Comparison of ENCODE assay signal across 23 mouse cellular contexts in the genomic region with DNA sequence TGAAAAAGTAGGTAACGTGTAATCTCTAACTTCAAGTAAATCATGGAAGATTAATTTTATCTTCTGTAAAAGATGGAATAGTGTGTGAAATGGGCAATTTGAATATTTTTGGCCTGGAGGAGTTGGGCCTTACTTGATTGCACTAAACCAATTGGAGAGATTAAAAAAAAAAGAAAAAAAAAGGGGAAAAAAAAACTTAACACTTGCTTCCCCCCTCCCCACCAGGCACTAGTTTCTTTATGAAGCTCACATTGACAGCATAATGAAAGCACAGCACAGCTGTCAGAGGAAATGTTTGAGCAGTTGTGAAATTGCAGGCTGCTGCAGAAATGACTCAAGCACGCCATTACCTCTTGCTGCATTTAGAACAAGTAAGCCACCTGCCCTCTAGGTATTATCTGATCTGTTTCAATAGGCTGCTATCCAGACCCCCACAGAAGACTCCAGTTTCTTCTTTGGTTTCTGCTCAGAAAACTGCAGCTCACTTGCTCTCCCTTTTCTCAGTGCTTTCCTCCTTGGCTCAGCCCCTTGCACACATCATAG.
DNase-seq lines count a peak whose midpoint lies in the region; ATAC-seq lines count a peak whose summit lies in the region.
"Had no signal": no experiment of that assay in that cellular context is flagged by ENCODE, and none has a peak within 500 bp of the region (broad histone marks: within the 10 kb centered on the region; RNA-seq: fewer than 3 reads in every experiment).

No protein-coding gene starts in this region.

- DNase-seq in forebrain, embryonic 11.5 days (ENCODE audit: low spot score): no peak
- no peak for DNase-seq in testis, postnatal 10 days (ENCODE audit: low spot score)
- no peak for DNase-seq in embryo, embryonic 9.5 days (ENCODE audit: extremely low spot score)
- DNase-seq: adrenal gland, adult 8-10 months; cerebellum, adult 11-12 months; cerebellum, adult 9-11 months; heart, postnatal 10 days; kidney, adult 18-20 months; kidney, postnatal 25 days; liver, postnatal 0 days; lung, postnatal 36 days; right cerebral cortex, postnatal 14 days had no signal

- H3K4me2 ChIP-seq in forebrain, embryonic 13.5 days: no peak overlapping the region
- no peak overlapping the region for H3K4me2 ChIP-seq in forebrain, embryonic 11.5 days (ENCODE audit: low read depth, low read length, severe bottlenecking)
- H3K4me2 ChIP-seq in midbrain, embryonic 16.5 days (ENCODE audit: low read length): no peak overlapping the region
- no peak overlapping the region for H3K4me2 ChIP-seq in midbrain, embryonic 13.5 days (replicated peaks)
- no peak overlapping the region for H3K4me2 ChIP-seq in forebrain, embryonic 16.5 days (ENCODE audit: low read length)
- H3K4me2 ChIP-seq: embryonic facial prominence, embryonic 15.5 days; heart, embryonic 13.5 days; hindbrain, embryonic 14.5 days; kidney, embryonic 15.5 days; limb, embryonic 13.5 days; liver, embryonic 11.5 days had no signal

- H3K36me3 ChIP-seq in forebrain, embryonic 13.5 days (ENCODE audit: poor library complexity, severe bottlenecking): no peaks in the 10 kb centered on the region
- H3K36me3 ChIP-seq in forebrain, embryonic 11.5 days (ENCODE audit: control insufficient read depth, insufficient read depth, low read length): no peaks in the 10 kb centered on the region
- H3K36me3 ChIP-seq in midbrain, embryonic 16.5 days (ENCODE audit: control insufficient read depth, insufficient read depth, low read length): no peaks in the 10 kb centered on the region
- no peaks in the 10 kb centered on the region for H3K36me3 ChIP-seq in midbrain, embryonic 13.5 days
- no peaks in the 10 kb centered on the region for H3K36me3 ChIP-seq in forebrain, embryonic 16.5 days (ENCODE audit: control insufficient read depth, insufficient read depth)
- H3K36me3 ChIP-seq: embryonic facial prominence, embryonic 15.5 days; heart, embryonic 13.5 days; kidney, embryonic 15.5 days; limb, embryonic 13.5 days had no signal

- H3K27me3 ChIP-seq in forebrain, embryonic 13.5 days: no peaks in the 10 kb centered on the region
- no peaks in the 10 kb centered on the region for H3K27me3 ChIP-seq in forebrain, embryonic 11.5 days (ENCODE audit: control insufficient read depth, insufficient read depth, low read length)
- H3K27me3 ChIP-seq in midbrain, embryonic 16.5 days (ENCODE audit: control insufficient read depth, insufficient read depth, low read depth, low read length): no peaks in the 10 kb centered on the region
- no peaks in the 10 kb centered on the region for H3K27me3 ChIP-seq in midbrain, embryonic 13.5 days
- no peaks in the 10 kb centered on the region for H3K27me3 ChIP-seq in forebrain, embryonic 16.5 days (replicated peaks; ENCODE audit: control insufficient read depth, insufficient read depth, low read length)
- H3K27me3 ChIP-seq: embryonic facial prominence, embryonic 15.5 days; heart, embryonic 13.5 days; kidney, embryonic 15.5 days; limb, embryonic 13.5 days had no signal

- H3K27ac ChIP-seq in forebrain, embryonic 13.5 days: no peak overlapping the region
- no peak overlapping the region for H3K27ac ChIP-seq in forebrain, embryonic 11.5 days (ENCODE audit: low read depth, low read length)
- H3K27ac ChIP-seq in midbrain, embryonic 16.5 days (ENCODE audit: low read length): peak overlapping the region; percentile 49; the same call in 1 of the 2 replicates
- no peak overlapping the region; the same call in 1 of the 2 replicates for H3K27ac ChIP-seq in midbrain, embryonic 13.5 days
- H3K27ac ChIP-seq in forebrain, embryonic 16.5 days (ENCODE audit: low read length): peak overlapping the region; percentile 23; the same call in 1 of the 2 replicates
- H3K27ac ChIP-seq: embryonic facial prominence, embryonic 15.5 days; heart, embryonic 13.5 days; hindbrain, embryonic 14.5 days; kidney, embryonic 15.5 days; limb, embryonic 13.5 days had no signal

- H3K9ac ChIP-seq in forebrain, embryonic 13.5 days: no peak overlapping the region
- no peak overlapping the region for H3K9ac ChIP-seq in forebrain, embryonic 11.5 days (ENCODE audit: low read length)
- H3K9ac ChIP-seq in midbrain, embryonic 16.5 days (ENCODE audit: low read depth, low read length): no peak overlapping the region
- H3K9ac ChIP-seq in midbrain, embryonic 13.5 days (replicated peaks): no peak overlapping the region
- no peak overlapping the region for H3K9ac ChIP-seq in forebrain, embryonic 16.5 days (replicated peaks; ENCODE audit: low read depth, low read length)
- H3K9ac ChIP-seq: embryonic facial prominence, embryonic 15.5 days; heart, embryonic 13.5 days; hindbrain, embryonic 14.5 days; kidney, embryonic 15.5 days; limb, embryonic 13.5 days; liver, postnatal 0 days had no signal

- ATAC-seq in forebrain, embryonic 13.5 days: peak; percentile 45; the same call in 1 of the 2 replicates
- no peak for ATAC-seq in forebrain, embryonic 11.5 days (replicated peaks; ENCODE audit: low FRiP score)
- ATAC-seq in midbrain, embryonic 16.5 days: no peak
- ATAC-seq in midbrain, embryonic 13.5 days: no peak
- peak; percentile 49; the same call in 1 of the 2 replicates for ATAC-seq in forebrain, embryonic 16.5 days
- ATAC-seq: activated CD4-positive, CD25-positive, alpha-beta regulatory T cell, adult 4 months; liver, postnatal 0 days had no signal

- no peak overlapping the region for H3K4me3 ChIP-seq in forebrain, embryonic 13.5 days
- H3K4me3 ChIP-seq in forebrain, embryonic 11.5 days (ENCODE audit: low read depth, low read length): no peak overlapping the region
- no peak overlapping the region for H3K4me3 ChIP-seq in midbrain, embryonic 16.5 days (ENCODE audit: low read depth, low read length)
- H3K4me3 ChIP-seq in midbrain, embryonic 13.5 days (replicated peaks): no peak overlapping the region
- H3K4me3 ChIP-seq in forebrain, embryonic 16.5 days (replicated peaks; ENCODE audit: low read length): no peak overlapping the region
- H3K4me3 ChIP-seq: embryonic facial prominence, embryonic 15.5 days; heart, embryonic 13.5 days; kidney, embryonic 15.5 days; limb, embryonic 13.5 days had no signal

- 54% methylated on average over 2 of the region's 2 CpGs for WGBS in forebrain, embryonic 13.5 days
- 70% methylated on average over 2 of the region's 2 CpGs for WGBS in forebrain, embryonic 11.5 days
- 47% methylated on average over 2 of the region's 2 CpGs for WGBS in midbrain, embryonic 16.5 days
- 56% methylated on average over 2 of the region's 2 CpGs for WGBS in midbrain, embryonic 13.5 days
- 63% methylated on average over 2 of the region's 2 CpGs for WGBS in forebrain, embryonic 16.5 days

- no peaks in the 10 kb centered on the region for H3K9me3 ChIP-seq in forebrain, embryonic 13.5 days (replicated peaks)
- H3K9me3 ChIP-seq in forebrain, embryonic 11.5 days (ENCODE audit: control insufficient read depth, low read length): no peaks in the 10 kb centered on the region
- no peaks in the 10 kb centered on the region for H3K9me3 ChIP-seq in midbrain, embryonic 16.5 days (replicated peaks; ENCODE audit: control insufficient read depth, low read length, poor library complexity, severe bottlenecking)
- H3K9me3 ChIP-seq in midbrain, embryonic 13.5 days: no peaks in the 10 kb centered on the region
- H3K9me3 ChIP-seq in forebrain, embryonic 16.5 days (ENCODE audit: control insufficient read depth, low read length): no peaks in the 10 kb centered on the region
- H3K9me3 ChIP-seq: embryonic facial prominence, embryonic 15.5 days; heart, embryonic 13.5 days; kidney, embryonic 15.5 days; limb, embryonic 13.5 days had no signal

- H3K4me1 ChIP-seq in forebrain, embryonic 13.5 days: peaks cover 5% of the 10 kb centered on the region; the same call in 1 of the 2 replicates
- no peaks in the 10 kb centered on the region for H3K4me1 ChIP-seq in forebrain, embryonic 11.5 days (replicated peaks; ENCODE audit: control insufficient read depth, insufficient read depth, low read length)
- H3K4me1 ChIP-seq in midbrain, embryonic 16.5 days (ENCODE audit: control insufficient read depth, insufficient read depth, low read length): peaks cover 3% of the 10 kb centered on the region; the same call in 1 of the 2 replicates
- H3K4me1 ChIP-seq in midbrain, embryonic 13.5 days (replicated peaks): peaks cover 8% of the 10 kb centered on the region
- H3K4me1 ChIP-seq in forebrain, embryonic 16.5 days (replicated peaks; ENCODE audit: control insufficient read depth, insufficient read depth, low read length): 0 out of 2 replicates have a peak, but pooled peaks cover 2% of the 10 kb centered on the region
- H3K4me1 ChIP-seq: embryonic facial prominence, embryonic 15.5 days; heart, embryonic 13.5 days; kidney, embryonic 15.5 days had no signal

Comparison
In these comparisons a context has a peak if more than half of its experiments do, and no peak if none do; other contexts are left out.
1. ATAC-seq: peak in forebrain, embryonic 13.5 days (single experiment) and forebrain, embryonic 16.5 days (single experiment); none in forebrain, embryonic 11.5 days (single experiment), midbrain, embryonic 16.5 days (single experiment) and midbrain, embryonic 13.5 days (single experiment).
2. H3K27ac ChIP-seq: peak in midbrain, embryonic 16.5 days (single experiment) and forebrain, embryonic 16.5 days (single experiment); none in forebrain, embryonic 13.5 days (single experiment), forebrain, embryonic 11.5 days (single experiment) and midbrain, embryonic 13.5 days (single experiment).